Mouse (Mus musculus) forebrain, embryonic 14.5 days (tissue): ENCODE measurements at regions not wholly inside any gene's neighbourhood (a gene's known extent, or its start where the extent isn't known, plus 50 kb on each side); places are given as distances from the start of the nearest gene placed in this dataset.

ENCODE experiments used
- ATAC-seq: fragments of 200-750 bp; cut with Nextera tagmentation; 2 replicates; pipeline ENCODE4 v1.8.0; 2017; ENCODE audit warnings: mild to moderate bottlenecking, moderate library complexity
- DNase-seq: peaks from one replicate; pipeline ENCODE4 v3.0.0-alpha.2; 2015; ENCODE audit warnings: low spot score
- H3K27ac ChIP-seq: fragments of 300-500 bp; sonication (generic); 2 replicates; pipeline ENCODE4 v1.5.1; 2014; ENCODE audit warnings: low read depth, mild to moderate bottlenecking, control low read depth, low read length, moderate library complexity
- H3K27me3 ChIP-seq: fragments of 300-500 bp; sonication (generic); replicated peaks from 2 replicates; pipeline ENCODE4 v1.6.1; 2014; ENCODE audit warnings: low read length, control low read depth, mixed read lengths; ENCODE audit not compliant: control insufficient read depth, insufficient read depth
- H3K36me3 ChIP-seq: fragments of 300-500 bp; sonication (generic); 2 replicates; pipeline ENCODE4 v1.6.1; 2014; ENCODE audit warnings: low read length, control low read depth; ENCODE audit not compliant: control insufficient read depth, insufficient read depth
- H3K4me1 ChIP-seq: fragments of 300-500 bp; sonication (generic); 2 replicates; pipeline ENCODE4 v1.6.1; 2014; ENCODE audit warnings: antibody characterized with exemption, low read length, control low read depth; ENCODE audit not compliant: control insufficient read depth, insufficient read depth
- H3K4me2 ChIP-seq: fragments of 300-500 bp; sonication (generic); 2 replicates; pipeline ENCODE4 v1.6.1; 2014; ENCODE audit warnings: mild to moderate bottlenecking, control low read depth, low read length
- H3K4me3 ChIP-seq: fragments of 300-500 bp; sonication (generic); 2 replicates; pipeline ENCODE4 v1.5.1; 2014; ENCODE audit warnings: low read depth, low read length, control low read depth
- H3K9ac ChIP-seq: fragments of 300-500 bp; sonication (generic); 2 replicates; pipeline ENCODE4 v1.6.1; 2014; ENCODE audit warnings: mild to moderate bottlenecking, low read length, control low read depth, moderate library complexity
- H3K9me3 ChIP-seq: fragments of 300-500 bp; sonication (generic); replicated peaks from 2 replicates; pipeline ENCODE4 v1.6.1; 2016; ENCODE audit warnings: low read length, control low read depth, mixed read lengths; ENCODE audit not compliant: control insufficient read depth
- WGBS: fragments of 180-500 bp; shearing (Covaris S2); extraction: QIAGEN DNeasy Blood & Tissue Kit; methylation state at CpG from one replicate; pipeline ENCODE4 v1.1.7; 2014; 5-methylcytosine and 5-hydroxymethylcytosine counted together

GRCm38 (mm10) chr9:17189552-17189951 is 688.5 kb upstream of the Fat3 start:
- 82% methylated on average over 2 of the region's 2 CpGs for WGBS
- no peak for DNase-seq

DNA sequence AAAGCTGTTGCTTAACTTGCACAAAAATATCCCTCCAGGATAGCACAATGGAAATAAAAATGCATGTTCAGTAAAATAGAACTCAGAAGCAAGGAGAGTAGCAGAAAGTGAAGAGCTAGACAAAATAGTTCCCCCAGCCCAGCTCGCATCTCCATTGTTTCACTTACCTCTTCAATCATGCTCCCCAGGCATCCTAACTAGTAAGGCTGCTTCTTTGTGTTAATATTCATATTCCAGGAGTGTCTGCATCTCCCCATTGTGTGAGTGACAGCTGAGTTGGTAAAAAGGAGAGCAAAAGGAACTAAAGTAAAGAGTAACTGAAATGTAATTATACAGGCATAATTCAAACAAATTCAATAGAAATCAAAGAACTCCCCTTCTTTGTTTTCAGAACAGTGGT is 667.1 kb upstream of the Fat3 start:
- no peaks in the 10 kb centered on the region for H3K9me3 ChIP-seq
- no peak overlapping the region for H3K4me3 ChIP-seq
- WGBS, result 54% methylated on average over 1 of the region's 1 CpGs
- DNase-seq (peak; percentile 4), ATAC-seq (no peak)
- H3K4me1 ChIP-seq, result no peaks in the 10 kb centered on the region
- no peak overlapping the region for H3K4me2 ChIP-seq
- H3K27ac ChIP-seq, result no peak overlapping the region
- no peaks in the 10 kb centered on the region for H3K27me3 ChIP-seq
- no peak overlapping the region for H3K9ac ChIP-seq
- no peaks in the 10 kb centered on the region for H3K36me3 ChIP-seq

More at GRCm38 (mm10) chr9:17189552-17189951, 688.5 kb upstream of the Fat3 start:
- no peaks in the 10 kb centered on the region for H3K27me3 ChIP-seq
- H3K36me3 ChIP-seq, result no peaks in the 10 kb centered on the region
- H3K9ac ChIP-seq, result no peak overlapping the region
- H3K9me3 ChIP-seq, result no peaks in the 10 kb centered on the region
- H3K27ac ChIP-seq, result no peak overlapping the region
- no peak overlapping the region for H3K4me3 ChIP-seq
- H3K4me2 ChIP-seq, result no peak overlapping the region
- H3K4me1 ChIP-seq, result no peaks in the 10 kb centered on the region
- no peak for ATAC-seq

DNA sequence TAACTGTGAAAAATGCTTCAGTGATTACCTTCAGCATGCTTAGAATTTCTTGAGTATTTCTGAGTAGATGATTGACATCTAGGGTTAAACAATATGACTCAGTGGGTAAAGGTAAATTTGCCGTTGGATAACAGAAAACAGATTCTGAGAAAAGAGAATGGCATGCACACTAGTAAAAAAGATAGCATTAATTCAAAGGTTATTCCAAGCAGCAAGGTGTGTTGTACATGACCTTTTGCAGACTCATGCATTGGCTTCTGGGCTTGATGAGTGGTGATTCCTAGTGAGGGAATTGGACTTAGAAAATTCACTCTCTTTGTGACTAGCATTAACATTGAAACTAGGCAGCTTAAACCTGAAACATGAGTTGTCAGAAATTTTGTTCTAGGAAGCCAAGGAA is 665.2 kb upstream of the Fat3 start:
- H3K4me3 ChIP-seq, result no peak overlapping the region
- H3K27me3 ChIP-seq, result no peaks in the 10 kb centered on the region
- H3K27ac ChIP-seq, result no peak overlapping the region
- 81% methylated on average over 1 of the region's 1 CpGs for WGBS
- ATAC-seq (no peak), DNase-seq (no peak)
- no peaks in the 10 kb centered on the region for H3K36me3 ChIP-seq
- no peak overlapping the region for H3K4me2 ChIP-seq
- no peaks in the 10 kb centered on the region for H3K4me1 ChIP-seq
- H3K9ac ChIP-seq, result no peak overlapping the region
- no peaks in the 10 kb centered on the region for H3K9me3 ChIP-seq

DNA sequence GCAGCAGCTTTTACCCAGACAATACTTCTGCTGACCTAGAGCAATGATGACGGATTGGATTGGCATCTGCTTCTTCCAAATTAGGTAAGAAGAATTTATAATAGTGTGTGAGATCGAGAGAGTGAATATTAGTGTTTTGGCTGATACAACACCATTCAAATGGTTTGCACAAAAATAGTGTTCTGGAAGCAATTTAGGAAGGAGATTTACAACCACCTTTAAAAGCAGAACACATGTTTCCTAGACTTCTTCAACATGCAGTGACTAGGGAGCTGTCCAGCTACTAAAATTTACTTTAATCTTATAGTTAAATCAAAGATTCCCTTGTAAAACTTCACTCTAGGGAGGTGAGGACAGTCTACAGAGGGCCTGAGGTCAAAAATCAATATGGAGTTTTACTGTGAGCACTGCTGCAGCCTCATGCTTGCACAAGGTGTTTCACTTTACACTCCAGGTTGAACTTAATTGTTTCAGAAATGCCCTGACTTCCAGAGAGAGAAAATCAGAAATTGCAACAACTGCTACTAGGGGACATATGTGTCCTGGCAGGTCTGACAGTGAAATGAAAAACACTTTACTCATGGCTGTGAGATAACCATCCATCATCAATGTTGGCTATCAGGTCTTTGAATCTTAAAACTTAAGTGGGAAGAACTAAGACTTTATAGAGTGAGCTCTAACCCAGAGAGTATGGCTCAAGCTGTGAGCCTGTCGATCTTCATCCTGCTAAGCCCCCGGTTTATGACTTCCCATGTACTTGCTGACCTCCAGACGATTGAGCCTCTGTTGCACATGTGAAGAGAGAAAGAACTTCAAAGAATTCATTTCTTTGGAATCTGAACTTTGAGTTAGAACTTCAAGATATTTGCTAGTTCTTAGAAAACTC is 657.6 kb upstream of the Fat3 start:
- WGBS, result 84% methylated on average over 5 of the region's 5 CpGs
- no peak overlapping the region for H3K4me3 ChIP-seq
- no peaks in the 10 kb centered on the region for H3K27me3 ChIP-seq
- no peaks in the 10 kb centered on the region for H3K4me1 ChIP-seq
- H3K4me2 ChIP-seq, result no peak overlapping the region
- H3K36me3 ChIP-seq, result no peaks in the 10 kb centered on the region
- DNase-seq, result no peak
- no peak for ATAC-seq
- no peak overlapping the region for H3K9ac ChIP-seq
- H3K27ac ChIP-seq, result no peak overlapping the region
- no peaks in the 10 kb centered on the region for H3K9me3 ChIP-seq

GRCm38 (mm10) chr9:17152369-17152768 is 651.3 kb upstream of the Fat3 start:
- Histone ChIP-seq H3K27ac (no peak overlapping the region), H3K4me1 (no peaks in the 10 kb centered on the region)
- 75% methylated on average over 1 of the region's 1 CpGs for WGBS

GRCm38 (mm10) chr9:17149424-17149823 is 648.3 kb upstream of the Fat3 start:
- Histone ChIP-seq H3K9me3 (no peaks in the 10 kb centered on the region), H3K27ac (no peak overlapping the region), H3K4me2 (no peak overlapping the region), H3K4me3 (no peak overlapping the region), H3K27me3 (no peaks in the 10 kb centered on the region), H3K36me3 (no peaks in the 10 kb centered on the region), H3K4me1 (no peaks in the 10 kb centered on the region), H3K9ac (no peak overlapping the region)
- 75% methylated on average over 2 of the region's 2 CpGs for WGBS
- DNase-seq (no peak), ATAC-seq (no peak)

More at GRCm38 (mm10) chr9:17152369-17152768, 651.3 kb upstream of the Fat3 start:
- H3K27me3 ChIP-seq, result no peaks in the 10 kb centered on the region
- ATAC-seq (no peak), DNase-seq (no peak)
- no peaks in the 10 kb centered on the region for H3K36me3 ChIP-seq
- H3K4me3 ChIP-seq, result no peak overlapping the region
- H3K9ac ChIP-seq, result no peak overlapping the region
- no peaks in the 10 kb centered on the region for H3K9me3 ChIP-seq
- no peak overlapping the region for H3K4me2 ChIP-seq
